Mouse (Mus musculus) NIH3T3 (cell line): ENCODE measurements around the gene Tceal8.

Experiments
- DNase-seq: peaks from one replicate; pipeline ENCODE4 v3.0.0-alpha.2; 2012; ENCODE audit warnings: low read depth

Gene Tceal8

GRCm38 (mm10) chrX:136127744-136128064 lies 44.4 kb downstream of the Tceal8 start:
- DNase-seq: peak; percentile 71

GRCm38 (mm10) chrX:136127038-136127743 lies 45.0 kb downstream of the Tceal8 start:
- peak; percentile 29 for DNase-seq
